Mouse (Mus musculus) MEL (cell line): ENCODE measurements around the gene Fpr-rs4. TPM values are rescaled to one million over a fixed set of nuclear protein-coding genes. Genes with fewer than 3 reads are reported as not detected.

Experiments
- DNase-seq: peaks from one replicate; pipeline ENCODE4 v3.0.0; 2011; ENCODE audit warnings: low read depth, low spot score
- H3K27ac ChIP-seq: 2 replicates; pipeline ENCODE4 v1.5.1; 2012; ENCODE audit warnings: low read depth, mild to moderate bottlenecking, control low read depth, low read length, moderate library complexity; ENCODE audit not compliant: control insufficient read depth
- H3K27me3 ChIP-seq, 2 experiments: fragments of 150-350 bp in 1 of 2; sonication (generic) in 1 of 2; 2 replicates each; pipeline ENCODE4 v1.6.1; 2012; ENCODE audit warnings: low read length in 2 of 2, mild to moderate bottlenecking in 2 of 2, improper control_type of control experiment in 1 of 2, moderate library complexity in 1 of 2; ENCODE audit not compliant: insufficient read depth in 2 of 2, control insufficient read depth in 1 of 2
- H3K36me3 ChIP-seq, 2 experiments: 2 replicates each; pipeline ENCODE4 v1.6.1; 2012 to 2014; ENCODE audit warnings: low read length in 2 of 2, improper control_type of control experiment in 1 of 2, inconsistent platforms in 1 of 2, mild to moderate bottlenecking in 1 of 2; ENCODE audit not compliant: insufficient read depth in 2 of 2, control insufficient read depth in 1 of 2
- H3K4me1 ChIP-seq, 2 experiments: fragments of 150-350 bp in 1 of 2; sonication (generic) in 1 of 2; 2 replicates each; pipeline ENCODE4 v1.6.1; 2012; ENCODE audit warnings: low read length in 2 of 2, improper control_type of control experiment in 1 of 2, mild to moderate bottlenecking in 1 of 2; ENCODE audit not compliant: insufficient read depth in 2 of 2, control insufficient read depth in 1 of 2
- H3K4me3 ChIP-seq, 2 experiments: fragments of 150-350 bp in 1 of 2; sonication (generic) in 1 of 2; 2 replicates each; pipeline ENCODE4 v1.5.1; 2012; ENCODE audit warnings: low read depth in 2 of 2, low read length in 2 of 2, mild to moderate bottlenecking in 2 of 2, moderate library complexity in 2 of 2, control low read depth in 1 of 2, improper control_type of control experiment in 1 of 2; ENCODE audit not compliant: control insufficient read depth in 1 of 2, insufficient read depth in 1 of 2
- H3K79me2 ChIP-seq: 2 replicates; pipeline ENCODE4 v1.6.1; 2012; ENCODE audit warnings: mild to moderate bottlenecking, low read length, moderate library complexity; ENCODE audit not compliant: control insufficient read depth, poor library complexity, insufficient read depth
- H3K9ac ChIP-seq: 2 replicates; pipeline ENCODE4 v1.6.1; 2012; ENCODE audit warnings: low read depth, mild to moderate bottlenecking, control low read depth, low read length, moderate library complexity; ENCODE audit not compliant: control insufficient read depth, poor library complexity, severe bottlenecking
- H3K9me3 ChIP-seq: fragments of 150-350 bp; sonication (generic); replicated peaks from 2 replicates; pipeline ENCODE4 v1.6.1; 2012; ENCODE audit warnings: mild to moderate bottlenecking, low read length, improper control_type of control experiment, moderate library complexity; ENCODE audit not compliant: insufficient read depth
- BHLHE40 ChIP-seq: IDR thresholded peaks from 2 replicates; pipeline ENCODE4 v1.6.1; 2012; ENCODE audit warnings: low read depth, mild to moderate bottlenecking, inconsistent platforms, low read length, improper control_type of control experiment, borderline replicate concordance
- CHD1 ChIP-seq: IDR thresholded peaks from 2 replicates; pipeline ENCODE4 v1.6.1; 2012; ENCODE audit warnings: low read depth, mild to moderate bottlenecking, inconsistent platforms, low read length, improper control_type of control experiment
- CHD2 ChIP-seq: IDR thresholded peaks from 2 replicates; pipeline ENCODE4 v1.6.1; 2011; ENCODE audit warnings: low read length, improper control_type of control experiment
- CTCF ChIP-seq, 3 experiments: IDR thresholded peaks in 2 of 3; conservative IDR thresholded peaks in 1 of 3; 2 replicates each; pipeline ENCODE4 v1.5.1; 2011 to 2012; ENCODE audit warnings: low read length in 3 of 3, low read depth in 2 of 3, mild to moderate bottlenecking in 2 of 3, improper control_type of control experiment in 1 of 3, inconsistent platforms in 1 of 3, mixed read lengths in 1 of 3, moderate library complexity in 1 of 3; ENCODE audit not compliant: control insufficient read depth in 1 of 3, insufficient read depth in 1 of 3, poor library complexity in 1 of 3, severe bottlenecking in 1 of 3
- E2F4 ChIP-seq: IDR thresholded peaks from 2 replicates; pipeline ENCODE4 v1.6.1; 2011; ENCODE audit warnings: low read depth, low read length, improper control_type of control experiment, borderline replicate concordance
- ETS1 ChIP-seq: IDR thresholded peaks from 2 replicates; pipeline ENCODE4 v1.6.1; 2012; ENCODE audit warnings: low read depth, mild to moderate bottlenecking, inconsistent platforms, low read length, improper control_type of control experiment, moderate library complexity
- GATA1 ChIP-seq: IDR thresholded peaks from 2 replicates; pipeline ENCODE4 v1.6.1; 2011; ENCODE audit warnings: low read depth, low read length, improper control_type of control experiment
- HCFC1 ChIP-seq: IDR thresholded peaks from 2 replicates; pipeline ENCODE4 v1.6.1; 2012; ENCODE audit warnings: low read depth, mild to moderate bottlenecking, inconsistent platforms, low read length, improper control_type of control experiment, moderate library complexity
- MEF2A ChIP-seq: IDR thresholded peaks from 2 replicates; pipeline ENCODE4 v1.6.1; 2014; ENCODE audit warnings: low read depth, mild to moderate bottlenecking, inconsistent platforms, low read length, improper control_type of control experiment; ENCODE audit not compliant: poor library complexity, insufficient replicate concordance, severe bottlenecking; ENCODE audit errors: extremely low read depth
- POLR2AphosphoS5 ChIP-seq: IDR thresholded peaks from 2 replicates; pipeline ENCODE4 v1.6.1; 2012; ENCODE audit warnings: low read depth, borderline replicate concordance, mild to moderate bottlenecking, inconsistent platforms, low read length, moderate library complexity, mixed read lengths
- polyA plus RNA-seq, 2 experiments: library from polyadenylated mRNA; stranded (reverse) in 1 of 2; unstranded in 1 of 2; fragments of >175 nt in 1 of 2; fragments of >200 nt in 1 of 2; gene quantifications; 2 replicates each; pipeline versions ENCODE4 v1.2.1 to v1.2.4; 2012; ENCODE audit warnings: low replicate concordance in 2 of 2, low read depth in 1 of 2; ENCODE audit not compliant: insufficient read length in 2 of 2, insufficient read depth in 1 of 2, missing spikeins in 1 of 2
- total RNA-seq: library from RNA; depleted of rRNA; stranded (reverse); fragments of 300-350 nt; gene quantifications from 2 replicates; pipeline ENCODE4 v1.2.3, GENCODE M21; 2012; rRNA removed

Gene Fpr-rs4
- total and polyA plus RNA-seq, 3 experiments = not detected

GRCm38 (mm10) chr17:18049124-18049523, 27.6 kb downstream of the Fpr-rs4 start, which contains the start of gene Vmn2r124:
TSS of gene Vmn2r124 (plus strand) at chr17:18049424.
- Histone ChIP-seq H3K4me1 (no peaks in the 10 kb centered on the region), H3K79me2 (no peaks in the 10 kb centered on the region), H3K9me3 (no peaks in the 10 kb centered on the region), H3K4me3 (no peak within 1 kb of the TSS), H3K27me3 (no peaks in the 10 kb centered on the region), H3K9ac (no peak within 1 kb of the TSS), H3K27ac (no peak within 1 kb of the TSS), H3K36me3 (no peaks in the 10 kb centered on the region)
- TF ChIP-seq POLR2AphosphoS5 = no peak
- TF ChIP-seq GATA1 = no peak
- TF ChIP-seq BHLHE40 = no peak
- no peak for TF ChIP-seq ETS1
- TF ChIP-seq MEF2A = no peak
- TF ChIP-seq CHD1 = no peak
- no peak for TF ChIP-seq HCFC1
- no peak for TF ChIP-seq E2F4
- TF ChIP-seq CTCF (IDR thresholded peaks at IDR 0.05 in 2 of 3, conservative IDR thresholded peaks at IDR 0.05 in 1 of 3; ENCODE audit: control insufficient read depth in 1 of 3, insufficient read depth in 1 of 3, low read depth in 2 of 3, low read length in 3 of 3, poor library complexity in 1 of 3, severe bottlenecking in 1 of 3) = no peak
- no peak for TF ChIP-seq CHD2
- DNase-seq = no peak

Other genes with a start within 250 kb of the Fpr-rs4 start
- gene Spaca6, start 194.6 kb upstream of the Fpr-rs4 start, total RNA-seq = 1.0 and 1.6 TPM in 2 replicates
- gene Spaca6, start 194.6 kb upstream of the Fpr-rs4 start, polyA plus RNA-seq = 1 to 10 TPM in 1 of 2 experiments, not detected in 1; 6.4 TPM
- gene Has1, start 166.5 kb upstream of the Fpr-rs4 start, total RNA-seq = not detected in 2 replicates
- under 1 TPM in 1 of 2 experiments, not detected in 1; 0.13 TPM for gene Has1, start 166.5 kb upstream of the Fpr-rs4 start, polyA plus RNA-seq
- gene Fpr1, start 137.8 kb upstream of the Fpr-rs4 start, total RNA-seq = not detected in 2 replicates
- not detected for gene Fpr1, start 137.8 kb upstream of the Fpr-rs4 start, polyA plus RNA-seq
- not detected in 2 replicates for gene Fpr2, start 133.9 kb upstream of the Fpr-rs4 start, total RNA-seq
- gene Fpr2, start 133.9 kb upstream of the Fpr-rs4 start, polyA plus RNA-seq = not detected
- not detected in 2 replicates for gene Fpr3, start 133.9 kb upstream of the Fpr-rs4 start, total RNA-seq
- not detected for gene Fpr3, start 133.9 kb upstream of the Fpr-rs4 start, polyA plus RNA-seq
- not detected in 2 replicates for gene Vmn2r124, start 27.7 kb downstream of the Fpr-rs4 start, total RNA-seq
- not detected for gene Vmn2r124, start 27.7 kb downstream of the Fpr-rs4 start, polyA plus RNA-seq
- gene Vmn2r91, start 63.3 kb downstream of the Fpr-rs4 start, total RNA-seq = not detected in 2 replicates
- not detected for gene Vmn2r91, start 63.3 kb downstream of the Fpr-rs4 start, polyA plus RNA-seq
- gene Vmn2r92, start 130.2 kb downstream of the Fpr-rs4 start, total RNA-seq = not detected in 2 replicates
- gene Vmn2r92, start 130.2 kb downstream of the Fpr-rs4 start, polyA plus RNA-seq = under 1 TPM in 1 of 2 experiments, not detected in 1; 0.03 TPM